Mouse (Mus musculus): ENCODE measurements around the gene Socs5.
"Not testable (repeated sequence)": the region's sequence is repeated elsewhere in the genome, so short reads cannot be mapped to it uniquely, and the experiment has no call there.

Socs5 gene

GRCm38 (mm10) chr17:87107623-87108221 is at the start of gene Socs5:
Socs5 (plus strand) TSS chr17:87107679.
- DNase-seq (ENCODE audit: low spot score), result no peak

DNA sequence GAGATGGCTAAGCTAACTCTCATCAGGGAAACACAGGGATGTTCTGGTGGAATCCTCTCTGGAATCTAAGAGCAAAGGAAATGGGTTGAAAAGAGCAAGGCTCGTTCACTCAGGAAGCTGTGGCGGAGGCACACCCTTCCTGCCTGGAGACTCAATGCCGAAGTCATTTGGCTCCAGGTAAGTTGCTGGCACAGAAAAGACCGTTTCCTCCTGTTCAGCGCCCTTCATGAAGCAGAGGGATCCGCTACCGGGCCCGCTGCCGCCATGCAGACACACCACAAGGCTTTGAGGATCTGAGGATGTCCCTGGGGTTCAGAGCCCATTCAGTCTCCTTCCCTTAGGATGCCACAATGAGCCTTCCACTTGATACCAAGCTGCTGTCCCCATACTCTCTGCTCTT is 44.8 kb upstream of the Socs5 start:
- DNase-seq (ENCODE audit: low spot score), result no peak

DNA sequence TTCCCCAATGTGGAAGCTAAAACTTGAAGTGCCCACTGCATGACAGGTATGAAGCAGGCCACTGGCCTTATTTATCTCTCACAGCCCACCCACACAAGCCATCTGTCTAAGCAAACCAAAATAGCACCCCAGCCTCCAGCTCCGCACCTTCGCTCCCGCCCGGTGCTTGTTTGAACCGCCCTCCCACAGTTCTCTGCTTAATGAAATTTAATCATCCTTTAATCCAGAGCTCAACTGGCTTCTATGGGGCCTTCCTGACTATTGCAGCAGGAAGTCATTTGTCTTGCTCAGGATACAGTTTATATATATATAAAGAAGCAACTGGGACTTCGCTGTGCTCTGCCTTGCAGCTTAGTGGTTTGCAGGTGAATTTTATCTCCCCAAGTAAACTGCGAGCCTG is 44.0 kb upstream of the Socs5 start:
- no peak for DNase-seq (ENCODE audit: low spot score)

GRCm38 (mm10) chr17:87063969-87064368 is 43.5 kb upstream of the Socs5 start:
- DNase-seq (ENCODE audit: low spot score), result no peak

GRCm38 (mm10) chr17:87068997-87069396 is 38.5 kb upstream of the Socs5 start:
- DNase-seq (ENCODE audit: low spot score), result no peak

- DNase-seq (ENCODE audit: low spot score), result not testable (repeated sequence)
Observed at GRCm38 (mm10) chr17:87072183-87072582, 35.3 kb upstream of the Socs5 start.

DNA sequence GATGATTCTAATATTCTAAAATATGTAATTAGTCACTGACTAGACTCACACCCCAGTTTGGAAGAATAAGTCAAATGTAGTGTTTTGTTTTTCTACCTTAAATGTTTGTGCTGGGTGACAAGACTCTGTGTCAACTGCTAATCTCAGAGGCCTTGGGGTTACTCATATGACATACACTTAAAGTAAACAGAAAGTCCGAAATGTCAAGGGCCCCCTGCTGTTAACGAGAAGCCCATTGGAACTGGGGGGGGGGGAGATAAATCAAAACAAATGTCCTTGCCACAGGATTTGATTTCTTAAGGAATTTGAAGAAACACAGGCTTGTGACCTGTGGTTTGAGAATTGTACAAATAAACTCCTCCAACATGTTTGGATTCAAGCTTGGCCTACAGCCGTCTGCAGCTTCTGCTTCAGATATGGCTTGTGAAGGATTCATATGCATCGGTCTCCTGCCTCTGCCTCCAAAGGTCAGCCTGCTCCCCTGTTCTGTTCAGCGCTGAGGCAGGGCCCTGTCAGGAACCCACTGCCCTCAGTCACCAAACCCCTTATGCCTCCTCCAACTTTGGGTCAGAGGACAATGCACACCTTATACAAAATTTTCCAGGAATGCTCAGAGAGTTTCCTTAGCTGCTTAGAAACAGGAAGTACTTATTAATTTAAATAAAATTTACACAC is 34.6 kb upstream of the Socs5 start:
- DNase-seq (ENCODE audit: low spot score), result no peak

DNA sequence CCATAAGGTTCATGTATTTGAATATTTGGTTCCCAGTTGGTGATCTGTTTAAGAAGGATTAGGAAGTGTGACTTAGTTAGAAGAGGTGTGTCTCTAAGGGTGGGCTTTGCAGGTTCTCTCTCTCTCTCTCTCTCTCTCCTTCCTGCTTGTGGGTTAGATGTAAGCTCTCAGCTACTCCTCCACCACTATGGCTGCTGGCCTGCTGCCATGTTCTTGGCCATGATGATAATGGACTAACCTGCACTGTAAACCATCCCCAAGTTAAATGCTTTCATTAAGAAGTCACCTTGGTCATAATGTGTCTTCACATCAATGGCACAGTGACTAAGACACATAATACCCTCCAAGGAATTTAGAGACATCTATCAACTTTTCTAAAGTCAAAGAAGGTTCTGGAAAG is 34.0 kb upstream of the Socs5 start:
- no peak for DNase-seq (ENCODE audit: low spot score)

DNA sequence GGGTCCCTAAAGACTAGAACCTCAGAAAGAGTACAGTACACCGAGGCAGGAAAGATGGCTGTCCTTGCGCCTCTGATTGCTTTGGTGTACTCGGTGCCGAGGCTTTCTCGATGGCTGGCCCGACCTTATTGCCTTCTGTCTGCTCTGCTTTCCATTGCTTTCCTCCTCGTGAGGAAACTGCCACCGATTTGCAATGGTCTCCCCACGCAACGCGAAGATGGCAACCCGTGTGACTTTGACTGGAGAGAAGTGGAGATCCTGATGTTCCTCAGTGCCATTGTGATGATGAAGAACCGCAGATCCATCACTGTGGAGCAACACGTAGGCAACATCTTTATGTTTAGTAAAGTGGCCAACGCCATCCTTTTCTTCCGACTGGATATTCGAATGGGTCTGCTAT is 29.3 kb upstream of the Socs5 start:
- not testable (repeated sequence) for DNase-seq (ENCODE audit: low spot score)

DNA sequence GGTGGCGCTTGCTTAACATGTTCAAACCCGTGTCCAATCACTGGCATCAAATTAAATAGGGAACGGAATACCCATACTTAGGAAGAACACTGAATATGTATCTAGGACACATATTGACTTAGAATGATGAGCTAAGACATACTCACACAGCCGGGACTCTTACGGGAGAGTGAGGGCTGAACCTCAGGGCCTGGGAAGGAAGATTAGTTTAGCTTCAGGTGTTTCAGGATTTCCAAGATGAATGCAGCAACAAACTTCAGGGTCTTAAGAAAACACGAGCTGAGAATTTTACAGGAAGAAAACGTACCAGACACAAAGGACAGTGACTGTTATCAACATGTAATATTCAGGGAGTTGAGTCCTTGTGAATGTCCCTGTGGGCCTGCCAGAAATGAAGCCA is 26.8 kb upstream of the Socs5 start:
- no peak for DNase-seq (ENCODE audit: low spot score)

DNA sequence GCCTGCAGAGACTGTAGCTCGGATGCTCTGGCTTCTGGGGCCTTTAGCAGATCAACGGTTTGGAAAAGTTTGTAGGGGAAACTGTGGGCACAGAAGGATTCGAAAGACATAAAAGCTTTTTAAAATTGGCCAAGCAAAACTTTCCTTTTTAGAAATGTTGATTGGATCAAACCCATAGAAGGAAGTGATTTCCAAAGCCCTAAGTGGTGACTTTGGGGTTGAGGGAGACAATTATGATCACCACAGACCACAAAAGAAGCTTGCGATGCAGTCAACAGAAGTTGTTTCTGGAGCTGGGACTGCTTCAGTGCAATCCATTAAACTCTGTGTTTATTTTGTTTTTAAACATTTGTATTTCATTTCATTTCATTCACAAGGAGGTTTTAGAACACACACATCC is 24.9 kb upstream of the Socs5 start:
- no peak for DNase-seq (ENCODE audit: low spot score)

GRCm38 (mm10) chr17:87083671-87084070 is 23.8 kb upstream of the Socs5 start:
- no peak for DNase-seq (ENCODE audit: low spot score)

DNA sequence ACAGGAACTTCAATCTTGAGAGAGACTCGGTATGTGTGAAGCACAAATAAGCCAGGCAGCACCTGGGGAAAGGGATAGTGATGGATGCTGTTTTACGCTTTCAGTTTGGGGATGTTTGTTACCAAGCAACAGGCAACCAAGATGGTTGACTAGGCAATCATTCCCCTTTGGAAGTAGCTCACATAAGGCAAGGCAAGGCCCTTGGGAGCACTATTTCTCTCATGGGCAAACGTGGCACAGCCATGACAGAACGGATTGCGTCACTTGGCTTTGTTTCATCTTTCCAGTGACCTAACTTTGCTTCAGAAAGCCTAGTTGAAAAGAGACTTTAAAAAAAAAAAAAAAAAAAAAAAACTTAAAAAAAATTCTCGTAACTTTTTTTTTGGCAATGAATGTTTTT is 21.8 kb upstream of the Socs5 start:
- DNase-seq (ENCODE audit: low spot score), result no peak

GRCm38 (mm10) chr17:87089296-87089695 is 18.2 kb upstream of the Socs5 start:
- no peak for DNase-seq (ENCODE audit: low spot score)

- no peak for DNase-seq (ENCODE audit: low spot score)
Observed at GRCm38 (mm10) chr17:87093061-87093460, 14.4 kb upstream of the Socs5 start.

DNA sequence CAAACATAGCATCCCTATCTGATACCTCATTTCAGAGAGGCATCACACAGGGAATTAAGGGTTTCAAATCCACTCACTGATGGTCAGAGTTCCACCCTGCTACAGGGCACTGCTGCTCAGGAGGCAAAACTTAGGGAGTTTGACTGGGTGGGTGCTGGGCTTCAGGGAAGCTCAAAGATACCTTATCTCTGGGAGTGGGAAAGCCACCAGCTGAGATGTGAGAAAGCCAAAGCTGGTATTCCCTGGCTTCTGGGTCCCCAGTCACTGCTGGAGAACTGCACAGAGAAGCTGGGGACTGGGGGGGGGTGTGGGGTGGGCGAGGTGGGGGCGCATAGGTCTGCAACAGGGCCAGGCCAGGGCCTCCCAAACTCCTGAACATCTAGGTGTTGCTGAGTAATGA is 10.5 kb upstream of the Socs5 start:
- no peak for DNase-seq (ENCODE audit: low spot score)

DNA sequence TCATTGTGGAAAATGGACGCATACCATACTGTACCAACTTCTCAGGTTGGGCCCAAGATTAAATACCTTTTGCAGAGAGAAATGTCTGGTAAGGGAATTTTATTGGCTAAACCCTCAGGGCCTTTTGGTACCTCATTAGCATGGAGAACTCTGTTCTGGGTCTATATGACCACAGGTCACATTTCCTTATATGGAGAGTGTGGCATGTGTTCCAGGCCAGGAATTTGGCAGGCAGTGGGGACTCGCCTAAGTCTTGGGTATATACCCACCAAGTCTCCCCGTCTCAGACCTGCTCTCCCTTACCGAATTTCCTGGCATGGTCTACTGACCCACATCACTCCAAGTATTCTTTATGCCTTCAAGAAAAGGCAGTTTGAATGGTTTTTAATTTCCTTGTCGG is 9.9 kb upstream of the Socs5 start:
- DNase-seq (ENCODE audit: low spot score), result no peak

DNA sequence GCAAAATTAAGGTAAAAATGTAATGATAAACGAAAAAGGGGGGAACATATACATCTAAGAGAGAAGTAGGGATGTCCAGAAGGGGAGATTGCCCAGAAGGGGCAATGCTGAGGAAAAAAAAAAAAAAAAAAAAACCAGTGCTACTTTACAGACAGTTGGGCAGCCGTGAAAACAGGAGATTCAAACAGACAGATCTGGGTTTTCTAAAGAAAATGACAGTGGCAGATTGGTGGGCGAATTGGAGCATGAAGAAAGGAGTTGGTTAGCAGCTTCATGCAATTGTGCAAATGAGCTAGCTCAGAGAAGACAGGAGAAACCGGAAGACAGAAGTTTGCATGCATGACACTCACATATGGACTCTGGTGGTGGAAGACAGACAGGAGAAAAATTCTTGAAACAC is 6.5 kb upstream of the Socs5 start:
- DNase-seq (ENCODE audit: low spot score), result no peak

GRCm38 (mm10) chr17:87102636-87103035 is 4.8 kb upstream of the Socs5 start:
- no peak for DNase-seq (ENCODE audit: low spot score)

DNA sequence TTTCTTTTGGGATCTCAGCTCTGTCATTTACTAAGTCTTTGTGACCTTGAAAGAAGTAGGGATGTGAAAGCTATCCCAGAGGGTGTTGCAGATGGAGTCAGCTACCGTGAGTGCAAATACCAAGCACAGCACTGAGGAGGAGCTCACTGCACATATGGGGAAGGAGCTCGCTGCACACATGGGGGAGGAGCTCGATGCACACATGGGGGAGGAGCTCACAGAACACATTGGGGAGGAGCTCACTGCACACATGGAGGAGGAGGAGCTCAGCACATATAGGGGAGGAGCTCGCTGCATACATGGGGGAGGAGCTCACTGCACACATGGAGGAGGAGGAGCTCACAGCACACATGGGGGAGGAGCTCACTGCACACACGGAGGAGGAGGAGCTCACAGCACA is 4.4 kb upstream of the Socs5 start:
- DNase-seq (ENCODE audit: low spot score), result no peak

DNA sequence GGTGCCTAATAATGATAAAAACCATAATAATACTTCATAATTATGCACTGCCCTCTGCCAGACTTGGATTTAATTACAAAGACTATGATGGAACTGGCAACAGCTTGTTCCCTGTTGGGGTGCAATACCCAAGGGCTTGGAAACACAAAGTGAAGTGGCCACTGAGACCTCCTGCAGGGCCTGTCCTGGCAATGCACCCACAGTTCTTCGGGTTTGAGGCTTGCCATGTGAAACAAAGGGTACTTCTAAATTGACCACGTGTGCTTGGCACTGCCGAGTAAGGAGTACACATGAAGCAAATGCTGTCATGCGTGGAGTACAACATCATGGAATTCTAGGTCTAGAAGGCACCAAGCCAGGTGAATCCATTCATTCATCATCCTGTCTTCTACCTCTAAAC is 3.2 kb upstream of the Socs5 start:
- no peak for DNase-seq (ENCODE audit: low spot score)

DNA sequence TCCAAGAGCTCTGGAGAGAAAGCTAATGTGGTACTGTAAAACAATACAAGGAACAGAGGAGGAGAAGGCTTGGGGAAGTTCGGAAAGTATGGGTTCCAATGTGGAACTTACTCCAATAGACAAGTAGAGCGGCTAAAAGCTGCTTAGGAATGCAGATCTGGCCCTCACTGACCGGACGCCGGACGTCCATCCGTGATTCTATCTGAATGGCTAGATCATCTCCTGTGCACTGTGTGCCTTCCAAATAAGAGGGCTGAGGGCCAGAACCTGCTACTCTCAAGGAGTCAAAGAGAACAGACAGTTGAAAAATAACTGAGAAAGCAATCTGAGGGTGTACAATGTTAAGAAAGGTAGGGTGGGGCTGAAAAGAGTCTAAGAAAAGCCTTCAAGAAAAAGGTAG is 1.5 kb upstream of the Socs5 start:
- DNase-seq (ENCODE audit: low spot score), result no peak

- DNase-seq (ENCODE audit: low spot score), result peak; percentile 93
Observed at GRCm38 (mm10) chr17:87106691-87107523, 572 bp upstream of the Socs5 start.

All from ovary, postnatal 14 days (tissue).